Mouse (Mus musculus) forebrain, embryonic 13.5 days (tissue): ENCODE results near the gene Glo1. TPM values are rescaled to one million over a fixed set of nuclear protein-coding genes. Genes with fewer than 3 reads are reported as not detected.

ENCODE experiments used
- ATAC-seq: fragments of 200-750 bp; cut with Nextera tagmentation; 2 replicates; pipeline ENCODE4 v1.8.0; 2017
- H3K27ac ChIP-seq: fragments of 300-500 bp; sonication (generic); 2 replicates; pipeline ENCODE4 v1.5.1; 2015; ENCODE audit warnings: inconsistent platforms, mild to moderate bottlenecking, moderate library complexity
- H3K27me3 ChIP-seq: fragments of 300-500 bp; sonication (generic); 2 replicates; pipeline ENCODE4 v1.6.1; 2015; ENCODE audit warnings: mild to moderate bottlenecking, inconsistent platforms
- H3K36me3 ChIP-seq: fragments of 300-500 bp; sonication (generic); 2 replicates; pipeline ENCODE4 v1.6.1; 2015; ENCODE audit warnings: mild to moderate bottlenecking, inconsistent platforms; ENCODE audit not compliant: poor library complexity, severe bottlenecking
- H3K4me1 ChIP-seq: fragments of 300-500 bp; sonication (generic); 2 replicates; pipeline ENCODE4 v1.6.1; 2015; ENCODE audit warnings: inconsistent platforms
- H3K4me2 ChIP-seq: fragments of 300-500 bp; sonication (generic); 2 replicates; pipeline ENCODE4 v1.6.1; 2015; ENCODE audit warnings: inconsistent platforms, mild to moderate bottlenecking, moderate library complexity
- H3K4me3 ChIP-seq: fragments of 300-500 bp; sonication (generic); 2 replicates; pipeline ENCODE4 v1.5.1; 2015; ENCODE audit warnings: mild to moderate bottlenecking, inconsistent platforms
- H3K9ac ChIP-seq: fragments of 300-500 bp; sonication (generic); 2 replicates; pipeline ENCODE4 v1.6.1; 2015; ENCODE audit warnings: mild to moderate bottlenecking, inconsistent platforms
- H3K9me3 ChIP-seq: fragments of 300-500 bp; sonication (generic); replicated peaks from 2 replicates; pipeline ENCODE4 v1.6.1; 2016; ENCODE audit warnings: inconsistent platforms
- WGBS: fragments of 180-500 bp; shearing (Covaris S2); methylation state at CpG from one replicate; pipeline ENCODE4 v1.1.7; 2015; 5-methylcytosine and 5-hydroxymethylcytosine counted together
- polyA plus RNA-seq: library from polyadenylated mRNA; unstranded; fragments of >200 nt; fragmentation: Nextera tagmentation; extraction: Ambion mirVana; gene quantifications from 2 replicates; pipeline ENCODE4 v1.2.1, GENCODE M21; 2015

Glo1 gene
- polyA plus RNA-seq, 1 experiment from 2014 or later: 191 TPM

- 77% methylated on average over 8 of the region's 8 CpGs for WGBS
- Histone ChIP-seq H3K9ac (peak overlapping the region; percentile 69; the same call in 1 of the 2 replicates), H3K4me2 (peak overlapping the region; percentile 61), H3K4me3 (peak overlapping the region; percentile 52; the same call in 1 of the 2 replicates), H3K9me3 (no peaks in the 10 kb centered on the region), H3K36me3 (no peaks in the 10 kb centered on the region), H3K27me3 (no peaks in the 10 kb centered on the region), H3K27ac (no peak overlapping the region), H3K4me1 (peaks cover 27% of the 10 kb centered on the region)
- ATAC-seq: no peak
Observed at GRCm38 (mm10) chr17:30574783-30575075, 51.9 kb downstream of the Glo1 start.

DNA sequence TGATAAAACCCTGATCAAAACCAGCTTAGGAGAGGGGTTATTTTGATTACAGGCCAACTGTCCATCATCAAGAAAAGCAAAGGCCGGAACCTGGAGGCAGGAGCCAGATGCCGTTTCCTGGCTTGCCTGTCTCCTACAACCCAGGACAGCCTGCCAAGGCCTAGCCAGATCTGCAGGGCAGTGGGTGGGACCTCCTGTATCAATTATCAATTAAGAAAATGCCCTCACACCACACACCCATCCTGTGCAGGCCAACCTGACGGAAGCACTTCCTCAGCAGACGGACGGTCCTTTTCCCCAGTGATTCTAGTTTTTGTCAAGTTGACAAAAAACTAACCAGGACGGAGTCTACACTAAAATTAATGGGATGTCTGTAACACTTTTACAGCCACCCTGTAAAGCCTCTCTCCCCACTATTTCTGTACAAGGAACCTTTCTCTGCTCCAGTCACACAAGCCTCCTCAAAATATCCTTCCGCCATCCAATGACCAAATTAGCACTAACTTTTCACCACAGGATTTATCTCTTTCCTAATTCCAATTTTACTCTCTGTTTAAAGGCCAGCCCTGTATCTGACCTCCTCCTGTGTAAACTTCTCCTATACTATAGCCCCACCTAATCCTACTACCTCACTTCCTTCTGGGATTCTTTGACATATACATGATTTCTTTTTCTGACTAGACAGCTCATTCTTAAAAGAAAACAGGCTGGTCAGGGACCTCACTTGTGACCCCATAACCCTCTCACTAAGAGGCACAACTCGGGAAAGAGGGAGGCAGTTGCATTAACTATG is 52.5 kb downstream of the Glo1 start:
- ATAC-seq: no peak
- Histone ChIP-seq H3K9ac (no peak overlapping the region), H3K27ac (no peak overlapping the region), H3K36me3 (no peaks in the 10 kb centered on the region), H3K27me3 (no peaks in the 10 kb centered on the region), H3K4me3 (no peak overlapping the region), H3K4me1 (peaks cover 27% of the 10 kb centered on the region), H3K4me2 (peak overlapping the region; percentile 61; the same call in 1 of the 2 replicates), H3K9me3 (no peaks in the 10 kb centered on the region)
- 87% methylated on average over 8 of the region's 8 CpGs for WGBS

DNA sequence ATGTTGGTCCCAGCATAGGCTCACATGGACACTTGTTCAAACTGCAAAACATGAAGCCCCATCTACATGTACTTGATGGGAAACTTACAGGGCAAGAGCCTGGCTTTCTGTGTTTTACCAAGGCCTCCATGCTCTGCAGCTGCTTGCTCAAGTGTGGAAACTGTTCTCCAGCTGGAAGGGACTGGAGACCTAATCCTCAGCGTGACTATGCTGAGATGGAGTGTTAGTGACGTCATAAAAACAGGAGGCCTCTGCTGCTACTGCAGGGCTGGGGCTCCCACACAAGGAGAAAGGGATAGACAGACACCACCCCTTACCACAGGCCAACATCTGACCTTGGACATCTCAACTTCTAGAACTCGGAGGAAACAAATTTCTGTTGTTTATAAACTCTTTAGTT is 55.7 kb downstream of the Glo1 start:
- Histone ChIP-seq H3K9ac (no peak overlapping the region), H3K27me3 (no peaks in the 10 kb centered on the region), H3K4me3 (no peak overlapping the region), H3K27ac (no peak overlapping the region), H3K4me2 (no peak overlapping the region), H3K36me3 (no peaks in the 10 kb centered on the region), H3K9me3 (no peaks in the 10 kb centered on the region), H3K4me1 (peaks cover 27% of the 10 kb centered on the region)
- no peak for ATAC-seq
- WGBS: 73% methylated on average over 3 of the region's 3 CpGs

DNA sequence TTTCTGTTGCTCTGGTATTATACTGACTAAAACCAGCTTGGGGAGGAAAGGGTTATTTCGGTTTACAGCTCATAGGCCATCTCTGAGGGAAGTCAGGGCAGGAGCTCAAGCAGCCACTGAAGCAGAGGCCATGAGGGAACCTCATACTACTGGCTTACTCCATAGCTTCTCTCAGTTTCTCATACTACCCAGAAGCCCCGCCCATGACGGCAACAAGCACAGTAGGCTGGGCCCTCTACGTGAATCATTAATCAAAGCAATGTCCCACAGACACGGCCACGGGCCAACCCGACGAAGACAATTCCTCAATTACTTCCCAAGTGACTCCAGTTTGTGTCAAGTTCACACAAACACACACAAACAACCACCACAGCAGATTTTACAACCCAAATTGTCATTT is 56.5 kb downstream of the Glo1 start:
- no peak for ATAC-seq
- Histone ChIP-seq H3K9me3 (no peaks in the 10 kb centered on the region), H3K36me3 (no peaks in the 10 kb centered on the region), H3K27me3 (no peaks in the 10 kb centered on the region), H3K4me3 (no peak overlapping the region), H3K4me2 (no peak overlapping the region), H3K27ac (no peak overlapping the region), H3K9ac (no peak overlapping the region), H3K4me1 (peaks cover 24% of the 10 kb centered on the region)
- WGBS: 85% methylated on average over 8 of the region's 8 CpGs

DNA sequence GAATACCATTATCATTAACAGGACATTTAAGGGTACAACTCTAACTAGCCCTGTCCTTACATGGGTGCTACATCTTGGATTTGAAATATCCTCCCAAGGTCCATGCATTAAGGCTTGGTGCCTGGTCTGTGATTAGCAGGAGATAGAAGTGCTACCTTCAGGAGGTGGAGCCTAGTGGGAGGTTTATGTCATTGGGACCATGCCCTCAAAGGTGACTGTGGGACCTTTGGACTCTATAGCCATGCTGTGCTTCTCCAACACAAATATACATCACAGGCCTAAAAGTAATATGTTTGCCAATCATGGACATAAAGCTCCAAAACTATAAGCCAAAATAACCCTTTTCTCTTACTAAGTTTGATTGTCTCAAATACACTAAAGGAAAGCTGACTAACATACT is 58.2 kb downstream of the Glo1 start:
- no peaks in the 10 kb centered on the region for H3K27me3 ChIP-seq
- no peak overlapping the region for H3K4me3 ChIP-seq
- H3K9ac ChIP-seq: no peak overlapping the region
- no peak overlapping the region for H3K4me2 ChIP-seq
- no peak overlapping the region for H3K27ac ChIP-seq
- H3K9me3 ChIP-seq: no peaks in the 10 kb centered on the region
- H3K36me3 ChIP-seq: no peaks in the 10 kb centered on the region
- H3K4me1 ChIP-seq: 0 out of 2 replicates have a peak, but pooled peaks cover 13% of the 10 kb centered on the region
- ATAC-seq: no peak

DNA sequence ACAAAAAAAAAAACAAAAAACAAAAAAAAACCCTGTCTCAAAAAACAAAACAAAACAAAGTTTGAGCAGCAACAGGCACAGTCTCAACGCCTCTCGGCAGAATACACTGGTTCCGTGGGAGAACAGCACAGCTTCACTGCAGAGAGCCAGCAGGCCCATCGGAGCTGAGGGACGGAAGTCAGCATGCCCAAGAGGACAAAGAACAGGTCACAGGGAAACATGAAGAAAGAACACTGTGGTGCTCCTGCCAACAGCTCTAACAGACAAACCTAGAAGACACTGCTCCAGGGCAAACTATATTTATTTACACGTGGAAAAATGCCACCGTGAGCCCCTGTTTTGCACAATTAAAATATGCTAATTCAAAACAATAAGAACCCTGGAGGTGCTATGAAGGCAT is 61.7 kb downstream of the Glo1 start:
- Histone ChIP-seq H3K9me3 (no peaks in the 10 kb centered on the region), H3K4me3 (no peak overlapping the region), H3K36me3 (no peaks in the 10 kb centered on the region), H3K27ac (no peak overlapping the region), H3K4me2 (no peak overlapping the region), H3K9ac (no peak overlapping the region), H3K4me1 (0 out of 2 replicates have a peak, but pooled peaks cover 5% of the 10 kb centered on the region), H3K27me3 (no peaks in the 10 kb centered on the region)
- WGBS: 83% methylated on average over 7 of the region's 7 CpGs
- ATAC-seq: no peak

DNA sequence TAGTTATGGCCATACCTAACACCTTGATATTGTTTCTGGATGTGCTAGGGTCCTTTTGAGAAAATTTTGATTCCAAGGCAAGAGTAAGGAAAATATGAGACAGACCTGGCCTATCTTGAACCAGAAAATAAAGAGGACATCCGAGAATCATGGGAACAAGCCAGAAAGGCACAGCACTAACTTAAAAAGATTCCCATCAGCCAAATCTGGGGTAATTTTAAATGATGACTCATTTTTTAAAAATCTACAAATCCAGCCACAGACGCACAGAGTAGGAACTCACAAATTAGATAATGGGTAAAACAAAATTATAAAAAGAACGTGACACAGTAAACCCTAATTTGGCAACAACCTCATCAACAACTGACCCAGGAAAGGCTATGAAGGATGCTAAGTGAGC is 62.3 kb downstream of the Glo1 start:
- Histone ChIP-seq H3K27ac (no peak overlapping the region), H3K4me3 (no peak overlapping the region), H3K4me2 (no peak overlapping the region), H3K36me3 (no peaks in the 10 kb centered on the region), H3K9ac (no peak overlapping the region), H3K4me1 (0 out of 2 replicates have a peak, but pooled peaks cover 5% of the 10 kb centered on the region), H3K27me3 (no peaks in the 10 kb centered on the region), H3K9me3 (no peaks in the 10 kb centered on the region)
- ATAC-seq: no peak
- 93% methylated on average over 3 of the region's 3 CpGs for WGBS

GRCm38 (mm10) chr17:30563484-30564075 is 63.1 kb downstream of the Glo1 start:
- Histone ChIP-seq H3K9me3 (no peaks in the 10 kb centered on the region), H3K27ac (no peak overlapping the region), H3K9ac (no peak overlapping the region), H3K36me3 (no peaks in the 10 kb centered on the region), H3K27me3 (no peaks in the 10 kb centered on the region), H3K4me2 (no peak overlapping the region), H3K4me3 (no peak overlapping the region), H3K4me1 (0 out of 2 replicates have a peak, but pooled peaks cover 5% of the 10 kb centered on the region)
- ATAC-seq: no peak
- WGBS: 69% methylated on average over 6 of the region's 6 CpGs

- Histone ChIP-seq H3K4me3 (no peak overlapping the region), H3K9me3 (no peaks in the 10 kb centered on the region), H3K27me3 (no peaks in the 10 kb centered on the region), H3K9ac (no peak overlapping the region), H3K4me1 (0 out of 2 replicates have a peak, but pooled peaks cover 1% of the 10 kb centered on the region), H3K27ac (no peak overlapping the region), H3K4me2 (no peak overlapping the region), H3K36me3 (no peaks in the 10 kb centered on the region)
- 82% methylated on average over 2 of the region's 2 CpGs for WGBS
- ATAC-seq: no peak
Observed at GRCm38 (mm10) chr17:30562770-30563169, 63.9 kb downstream of the Glo1 start.

DNA sequence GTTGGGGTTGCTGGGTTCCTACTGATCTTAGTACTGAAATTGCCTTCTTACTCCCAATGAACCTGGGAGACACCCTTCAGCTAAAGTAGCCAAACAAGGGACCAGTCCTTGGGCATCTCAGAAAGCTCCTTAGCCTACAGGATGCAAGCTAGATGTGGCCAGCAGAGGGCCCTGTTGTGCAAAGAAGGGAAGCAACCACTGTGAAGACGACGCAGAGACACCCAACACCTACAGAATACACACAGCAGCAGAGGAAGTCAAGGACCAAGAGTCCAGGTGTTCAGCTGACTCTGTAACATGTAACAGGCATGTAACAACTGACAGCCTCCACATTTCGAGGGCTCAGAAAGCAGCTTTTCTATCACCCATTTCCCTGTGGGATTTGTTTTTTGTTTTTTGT is 67.1 kb downstream of the Glo1 start:
- H3K27me3 ChIP-seq: no peaks in the 10 kb centered on the region
- 41% methylated on average over 3 of the region's 3 CpGs for WGBS
- H3K4me3 ChIP-seq: no peak overlapping the region
- ATAC-seq: no peak
- H3K27ac ChIP-seq: no peak overlapping the region
- no peaks in the 10 kb centered on the region for H3K9me3 ChIP-seq
- H3K9ac ChIP-seq: no peak overlapping the region
- no peak overlapping the region for H3K4me2 ChIP-seq
- no peaks in the 10 kb centered on the region for H3K36me3 ChIP-seq
- no peaks in the 10 kb centered on the region for H3K4me1 ChIP-seq

DNA sequence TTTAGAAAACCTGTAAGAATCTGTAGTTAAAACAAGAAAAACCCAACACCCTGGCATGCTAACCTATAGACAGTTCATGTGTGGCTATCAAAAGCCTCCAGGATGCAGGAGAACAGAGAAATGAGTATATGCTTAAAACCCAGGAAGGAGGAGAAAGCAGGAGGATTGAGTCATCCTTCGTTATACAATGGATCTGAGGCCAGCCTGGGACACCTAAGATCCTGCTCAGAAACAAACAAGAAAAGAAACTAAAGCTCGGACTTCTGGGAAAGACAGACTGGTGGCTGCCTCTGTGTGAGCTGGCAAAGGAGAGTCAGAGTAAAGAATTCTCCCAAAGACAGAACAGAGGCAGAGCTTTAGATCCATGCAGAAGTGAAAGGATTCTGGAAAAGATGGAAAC is 68.0 kb downstream of the Glo1 start:
- ATAC-seq: no peak
- H3K27ac ChIP-seq: no peak overlapping the region
- H3K4me3 ChIP-seq: no peak overlapping the region
- no peaks in the 10 kb centered on the region for H3K4me1 ChIP-seq
- H3K36me3 ChIP-seq: no peaks in the 10 kb centered on the region
- WGBS: 60% methylated on average over 2 of the region's 2 CpGs
- no peak overlapping the region for H3K9ac ChIP-seq
- H3K9me3 ChIP-seq: no peaks in the 10 kb centered on the region
- no peaks in the 10 kb centered on the region for H3K27me3 ChIP-seq
- no peak overlapping the region for H3K4me2 ChIP-seq

DNA sequence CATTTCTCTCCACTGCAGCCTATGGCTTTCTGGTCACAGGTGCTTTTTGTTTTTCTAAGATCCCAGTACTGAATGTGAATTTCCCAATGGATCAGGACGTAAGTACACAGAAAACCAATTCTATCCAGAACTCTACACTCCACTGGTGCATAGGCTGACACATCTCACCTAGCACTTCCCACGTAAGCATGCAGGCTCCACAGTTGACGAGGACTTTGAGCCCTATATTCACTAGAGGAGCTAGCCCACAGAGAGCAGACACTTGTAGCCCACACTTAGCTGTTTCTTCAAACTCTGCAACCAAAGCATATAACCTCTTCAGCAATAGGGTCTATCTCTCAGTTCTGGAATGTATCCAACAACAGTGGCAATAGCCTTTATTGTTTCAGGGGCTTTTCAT is 70.2 kb downstream of the Glo1 start:
- Histone ChIP-seq H3K27ac (no peak overlapping the region), H3K9me3 (no peaks in the 10 kb centered on the region)
- 91% methylated on average over 3 of the region's 3 CpGs for WGBS

More for the DNA sequence above, 70.2 kb downstream of the Glo1 start:
- Histone ChIP-seq H3K4me3 (no peak overlapping the region), H3K36me3 (no peaks in the 10 kb centered on the region), H3K9ac (no peak overlapping the region), H3K4me2 (no peak overlapping the region), H3K27me3 (no peaks in the 10 kb centered on the region), H3K4me1 (no peaks in the 10 kb centered on the region)
- no peak for ATAC-seq
